23 mouse cellular contexts compared by ENCODE assay signal in the genomic region with DNA sequence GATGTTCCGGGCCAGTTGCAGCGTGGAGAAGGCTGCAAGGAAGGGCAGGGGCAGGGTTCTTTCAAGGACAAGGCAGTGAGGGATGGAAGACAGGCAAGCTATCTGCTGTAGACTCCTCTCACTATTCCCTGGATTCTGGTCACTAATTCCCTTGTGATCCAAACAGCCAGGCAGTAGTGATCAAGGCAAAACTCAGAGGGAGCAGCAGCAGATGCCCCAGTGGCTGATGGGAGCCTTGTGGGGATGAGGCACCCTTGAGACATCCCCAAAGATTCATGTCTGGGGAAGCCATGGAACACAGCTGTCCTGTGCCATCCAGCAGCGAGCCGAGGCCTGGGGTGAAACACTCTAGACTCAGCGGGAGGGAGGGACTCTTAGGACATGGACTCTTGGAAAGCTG. TPM values are rescaled to one million over a fixed set of nuclear protein-coding genes. Genes with fewer than 3 reads are reported as not detected.
"Had no signal": no experiment of that assay in that cellular context is flagged by ENCODE, and none has a peak within 500 bp of the region (broad histone marks: within the 10 kb centered on the region; RNA-seq: fewer than 3 reads in every experiment).

No protein-coding gene starts in this region.

- H3K27ac ChIP-seq: gastrocnemius, adult 2 months; heart, adult 2 months; hindbrain, embryonic 10.5 days; hindbrain, embryonic 12.5 days; hindbrain, embryonic 14.5 days; intestine, embryonic 15.5 days; layer of hippocampus, adult 2 months; limb, embryonic 10.5 days; limb, embryonic 12.5 days; liver, embryonic 13.5 days; liver, embryonic 15.5 days had no signal

- DNase-seq: gastrocnemius, adult 2 months; gastrocnemius, postnatal 10 days; gastrocnemius, postnatal 25 days; heart, adult 2 months; heart, postnatal 4 days; kidney, adult 18-20 months; kidney, adult 8-10 months; kidney, postnatal 10 days; kidney, postnatal 25 days; kidney, postnatal 4 days; liver; liver, embryonic 13.5 days; liver, postnatal 0 days had no signal

- H3K4me3 ChIP-seq: gastrocnemius, adult 2 months; heart, adult 2 months; hindbrain, embryonic 10.5 days; hindbrain, embryonic 12.5 days; intestine, embryonic 15.5 days; layer of hippocampus, adult 2 months; limb, embryonic 10.5 days; limb, embryonic 12.5 days; liver, embryonic 13.5 days; liver, embryonic 15.5 days had no signal

RNA-seq across cellular contexts. Expression of gene Kcna6, which starts 40.5 kb away (rescaled TPM):
- polyA plus RNA-seq: inflammation-experienced regulatory T-cells, adult 6 months had no signal

RNA-seq across cellular contexts. Expression of gene Kcna1, which starts 53.8 kb away (rescaled TPM):
- total RNA-seq: granulocyte monocyte progenitor cell, adult 5-6 weeks had no signal
- polyA plus RNA-seq: inflammation-experienced regulatory T-cells, adult 6 months; liver, embryonic 15.5 days; liver, postnatal 0 days had no signal
